Mouse (Mus musculus) MEL (cell line): ENCODE measurements around the gene Arhgap45.

Experiments used
- CTCF ChIP-seq, 3 experiments: IDR thresholded peaks in 2 of 3; conservative IDR thresholded peaks in 1 of 3; 2 replicates each; pipeline ENCODE4 v1.5.1; 2011 to 2012; ENCODE audit warnings: low read length in 3 of 3, low read depth in 2 of 3, mild to moderate bottlenecking in 2 of 3, improper control_type of control experiment in 1 of 3, inconsistent platforms in 1 of 3, mixed read lengths in 1 of 3, moderate library complexity in 1 of 3; ENCODE audit not compliant: control insufficient read depth in 1 of 3, insufficient read depth in 1 of 3, poor library complexity in 1 of 3, severe bottlenecking in 1 of 3
- ELF1 ChIP-seq: IDR thresholded peaks from 2 replicates; pipeline ENCODE4 v1.6.1; 2014; ENCODE audit warnings: low read depth, mild to moderate bottlenecking, inconsistent platforms, low read length, improper control_type of control experiment, moderate library complexity
- EP300 ChIP-seq, 2 experiments: IDR thresholded peaks; 2 replicates each; pipeline ENCODE4 v1.6.1; 2011; ENCODE audit warnings: improper control_type of control experiment in 2 of 2, low read length in 2 of 2, low read depth in 1 of 2, mild to moderate bottlenecking in 1 of 2
- GATA1 ChIP-seq: IDR thresholded peaks from 2 replicates; pipeline ENCODE4 v1.6.1; 2011; ENCODE audit warnings: low read depth, low read length, improper control_type of control experiment
- JUND ChIP-seq: IDR thresholded peaks from 2 replicates; pipeline ENCODE4 v1.6.1; 2011; ENCODE audit warnings: low read depth, mild to moderate bottlenecking, improper control_type of control experiment, low read length
- MEF2A ChIP-seq: IDR thresholded peaks from 2 replicates; pipeline ENCODE4 v1.6.1; 2014; ENCODE audit warnings: low read depth, mild to moderate bottlenecking, inconsistent platforms, low read length, improper control_type of control experiment; ENCODE audit not compliant: poor library complexity, insufficient replicate concordance, severe bottlenecking; ENCODE audit errors: extremely low read depth
- POLR2A ChIP-seq, 2 experiments: IDR thresholded peaks; 2 replicates each; pipeline ENCODE4 v1.6.1; 2011 to 2012; ENCODE audit warnings: low read length in 2 of 2, mild to moderate bottlenecking in 2 of 2, control low read depth in 1 of 2, improper control_type of control experiment in 1 of 2, low read depth in 1 of 2, moderate library complexity in 1 of 2; ENCODE audit not compliant: control insufficient read depth in 1 of 2, insufficient read depth in 1 of 2, poor library complexity in 1 of 2
- RAD21 ChIP-seq: IDR thresholded peaks from 2 replicates; pipeline ENCODE4 v1.6.1; 2011; ENCODE audit warnings: mild to moderate bottlenecking, low read depth, low read length, improper control_type of control experiment
- TCF12 ChIP-seq: IDR thresholded peaks from 2 replicates; pipeline ENCODE4 v1.6.1; 2014; ENCODE audit warnings: low read depth, mild to moderate bottlenecking, inconsistent platforms, low read length, improper control_type of control experiment, moderate library complexity
- ZNF384 ChIP-seq: IDR thresholded peaks from 2 replicates; pipeline ENCODE4 v1.6.1; 2012; ENCODE audit warnings: low read depth, mild to moderate bottlenecking, inconsistent platforms, low read length, improper control_type of control experiment

- TF ChIP-seq MEF2A: no peak
- no peak for TF ChIP-seq ZNF384
- TF ChIP-seq CTCF (IDR thresholded peaks at IDR 0.05 in 2 of 3, conservative IDR thresholded peaks at IDR 0.05 in 1 of 3; ENCODE audit: control insufficient read depth in 1 of 3, insufficient read depth in 1 of 3, low read depth in 2 of 3, low read length in 3 of 3, poor library complexity in 1 of 3, severe bottlenecking in 1 of 3): no peak
- no peak for TF ChIP-seq JUND
- no peak for TF ChIP-seq RAD21
- TF ChIP-seq ELF1: no peak
- no peak for TF ChIP-seq POLR2A (IDR thresholded peaks at IDR 0.05; ENCODE audit: control insufficient read depth in 1 of 2, insufficient read depth in 1 of 2, low read depth in 1 of 2, low read length in 2 of 2, poor library complexity in 1 of 2)
- no peak for TF ChIP-seq EP300 (IDR thresholded peaks at IDR 0.05; ENCODE audit: low read depth in 1 of 2, low read length in 2 of 2)
- no peak for TF ChIP-seq GATA1
- no peak for TF ChIP-seq TCF12
Observed at GRCm38 (mm10) chr10:79971183-79971497, 45.3 kb upstream of the Arhgap45 start.
